Mouse (Mus musculus): ENCODE results near the gene Gsk3a. TPM values are rescaled to one million over a fixed set of nuclear protein-coding genes. Genes with fewer than 3 reads are reported as not detected.
A peak's percentile ranks its signal among the peaks of the same experiment; 100 is the strongest.

Gene Gsk3a
- polyA plus RNA-seq, 2 experiments = 8.4 to 48.6 TPM

DNA sequence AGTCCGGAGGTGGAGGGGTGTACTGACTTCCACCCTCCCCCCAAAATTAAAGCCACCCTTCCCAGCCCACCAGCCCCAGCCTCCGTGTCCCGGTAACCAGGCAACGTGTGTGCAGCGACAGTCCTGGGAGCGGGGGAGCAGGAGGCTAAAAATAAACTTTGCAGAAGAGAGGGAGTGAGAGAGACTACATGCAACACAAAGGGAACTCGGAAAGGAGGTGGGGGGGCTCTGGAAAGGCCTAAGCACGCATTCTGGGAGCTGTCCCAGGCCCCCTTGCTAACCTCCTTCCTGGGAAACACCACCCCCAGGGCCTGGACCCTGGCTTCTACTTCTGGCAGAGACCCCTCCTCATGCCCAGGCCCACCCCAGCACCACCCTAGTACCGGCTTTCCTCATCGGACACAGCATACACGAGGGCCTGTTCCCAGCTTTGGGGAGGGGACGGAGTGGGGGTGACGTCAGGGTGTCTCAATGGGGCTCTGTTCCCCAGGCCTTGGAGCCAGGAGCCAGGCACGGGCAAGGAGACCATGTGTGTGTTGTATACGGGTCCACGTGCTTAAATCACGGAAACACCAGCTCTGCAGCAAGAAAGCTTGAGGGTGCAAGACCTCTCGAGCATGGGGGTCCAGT, 10.5 kb upstream of the Gsk3a start:
- DNase-seq (ENCODE audit: low read depth in 3 of 3, low spot score in 3 of 3) = no peak
- H3K4me1 ChIP-seq (replicated peaks; ENCODE audit: control insufficient read depth in 2 of 2, insufficient read depth in 2 of 2, low read length in 1 of 2) = peaks cover 14 to 20% of the 10 kb centered on the region in 2 experiments

DNA sequence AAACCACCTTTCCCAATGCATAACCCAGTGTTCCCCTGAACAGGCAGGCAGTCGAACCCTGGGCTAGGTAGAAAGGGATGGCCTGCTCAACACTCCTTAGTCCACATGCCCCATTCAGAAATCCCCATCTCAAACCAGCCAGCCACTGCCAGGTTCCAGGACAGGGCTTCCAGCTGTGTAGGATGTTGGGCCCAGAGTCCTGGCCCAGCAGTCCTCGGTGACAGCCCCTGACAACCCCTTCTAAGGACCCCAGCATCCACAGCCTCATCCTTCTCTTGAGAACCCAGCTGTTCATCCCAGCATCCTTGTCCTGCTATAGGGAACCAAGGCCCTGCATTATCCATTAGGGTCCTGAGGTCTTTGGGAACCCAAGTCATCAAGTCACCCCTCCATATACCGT, 9.8 kb upstream of the Gsk3a start:
- TF ChIP-seq EP300 (IDR thresholded peaks at IDR 0.05; ENCODE audit: low read depth) = no peak
- TF ChIP-seq CTCF (IDR thresholded peaks at IDR 0.05; ENCODE audit: low read depth) = no peak
- DNase-seq (ENCODE audit: low read depth in 3 of 3, low spot score in 3 of 3) (no peak), ATAC-seq (ENCODE audit: insufficient read depth) (no peak)
- Histone ChIP-seq H3K27ac (no peak overlapping the region), H3K4me3 (ENCODE audit: insufficient read depth in 1 of 2, low read depth in 2 of 2, low read length in 2 of 2) (peak overlapping the region in 1 of 2 experiments; percentile 74; a peak in 2 of 4 replicates), H3K4me2 (ENCODE audit: low read depth) (peak overlapping the region; percentile 99), H3K36me3 (replicated peaks; ENCODE audit: control insufficient read depth, insufficient read depth, low read depth) (no peaks in the 10 kb centered on the region), H3K9me3 (ENCODE audit: control insufficient read depth, low read length) (no peaks in the 10 kb centered on the region), H3K4me1 (replicated peaks; ENCODE audit: control insufficient read depth in 2 of 2, insufficient read depth in 2 of 2, low read length in 1 of 2) (peaks cover 14 to 20% of the 10 kb centered on the region in 2 experiments), H3K9ac (replicated peaks) (peak overlapping the region; percentile 3; the same call in 1 of the 2 replicates), H3K27me3 (ENCODE audit: control insufficient read depth, insufficient read depth, low read length) (no peaks in the 10 kb centered on the region)
- 16% methylated on average over 3 of the region's 3 CpGs for WGBS (ENCODE audit: insufficient replicate concordance)

More for the DNA sequence above, 10.5 kb upstream of the Gsk3a start:
- peak overlapping the region; percentile 40 for H3K9ac ChIP-seq (replicated peaks)
- H3K27me3 ChIP-seq (ENCODE audit: control insufficient read depth, insufficient read depth, low read length) = no peaks in the 10 kb centered on the region
- WGBS (ENCODE audit: insufficient replicate concordance) = 7% methylated on average over 18 of the region's 18 CpGs
- no peaks in the 10 kb centered on the region for H3K36me3 ChIP-seq (replicated peaks; ENCODE audit: control insufficient read depth, insufficient read depth, low read depth)
- ATAC-seq (ENCODE audit: insufficient read depth) = no peak
- H3K27ac ChIP-seq = no peak overlapping the region
- peak overlapping the region; percentile 99 for H3K4me2 ChIP-seq (ENCODE audit: low read depth)
- TF ChIP-seq EP300 (IDR thresholded peaks at IDR 0.05; ENCODE audit: low read depth) (no peak), CTCF (IDR thresholded peaks at IDR 0.05; ENCODE audit: low read depth) (no peak)
- peak overlapping the region; percentile 65 to 74 for H3K4me3 ChIP-seq (ENCODE audit: insufficient read depth in 1 of 2, low read depth in 2 of 2, low read length in 2 of 2)
- no peaks in the 10 kb centered on the region for H3K9me3 ChIP-seq (ENCODE audit: control insufficient read depth, low read length)

DNA sequence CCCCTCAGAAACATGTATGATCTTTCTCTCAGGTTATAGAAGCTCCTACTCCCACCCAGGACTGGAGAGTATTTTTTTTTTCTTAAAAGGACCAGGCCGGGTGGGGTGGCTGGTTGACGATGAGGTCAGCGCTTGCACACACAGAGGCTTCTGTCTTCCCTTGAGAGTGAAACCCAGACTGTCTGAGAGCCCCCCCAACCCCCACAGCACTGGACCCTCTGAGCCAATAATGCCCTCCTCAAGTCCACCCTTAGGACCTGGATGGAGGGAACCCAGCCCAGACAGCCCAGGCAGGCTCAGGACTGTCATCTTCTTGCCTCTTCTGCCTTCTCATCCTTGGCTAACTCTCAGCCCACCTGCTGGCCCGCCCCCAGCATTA, 9.1 kb upstream of the Gsk3a start:
- Histone ChIP-seq H3K4me3 (ENCODE audit: insufficient read depth in 1 of 2, low read depth in 2 of 2, low read length in 2 of 2) (no peak overlapping the region), H3K27ac (no peak overlapping the region), H3K27me3 (ENCODE audit: control insufficient read depth, insufficient read depth, low read length) (no peaks in the 10 kb centered on the region), H3K4me1 (replicated peaks; ENCODE audit: control insufficient read depth in 2 of 2, insufficient read depth in 2 of 2, low read length in 1 of 2) (peaks cover 14 to 19% of the 10 kb centered on the region in 2 experiments), H3K9ac (replicated peaks) (no peak overlapping the region), H3K4me2 (ENCODE audit: low read depth) (peak overlapping the region; percentile 99), H3K9me3 (ENCODE audit: control insufficient read depth, low read length) (no peaks in the 10 kb centered on the region), H3K36me3 (replicated peaks; ENCODE audit: control insufficient read depth, insufficient read depth, low read depth) (no peaks in the 10 kb centered on the region)
- DNase-seq (ENCODE audit: low read depth in 3 of 3, low spot score in 3 of 3) (no peak), ATAC-seq (ENCODE audit: insufficient read depth) (no peak)
- TF ChIP-seq CTCF (IDR thresholded peaks at IDR 0.05; ENCODE audit: low read depth) (no peak), EP300 (IDR thresholded peaks at IDR 0.05; ENCODE audit: low read depth) (no peak)
- 50% methylated on average over 4 of the region's 4 CpGs for WGBS (ENCODE audit: insufficient replicate concordance)

DNA sequence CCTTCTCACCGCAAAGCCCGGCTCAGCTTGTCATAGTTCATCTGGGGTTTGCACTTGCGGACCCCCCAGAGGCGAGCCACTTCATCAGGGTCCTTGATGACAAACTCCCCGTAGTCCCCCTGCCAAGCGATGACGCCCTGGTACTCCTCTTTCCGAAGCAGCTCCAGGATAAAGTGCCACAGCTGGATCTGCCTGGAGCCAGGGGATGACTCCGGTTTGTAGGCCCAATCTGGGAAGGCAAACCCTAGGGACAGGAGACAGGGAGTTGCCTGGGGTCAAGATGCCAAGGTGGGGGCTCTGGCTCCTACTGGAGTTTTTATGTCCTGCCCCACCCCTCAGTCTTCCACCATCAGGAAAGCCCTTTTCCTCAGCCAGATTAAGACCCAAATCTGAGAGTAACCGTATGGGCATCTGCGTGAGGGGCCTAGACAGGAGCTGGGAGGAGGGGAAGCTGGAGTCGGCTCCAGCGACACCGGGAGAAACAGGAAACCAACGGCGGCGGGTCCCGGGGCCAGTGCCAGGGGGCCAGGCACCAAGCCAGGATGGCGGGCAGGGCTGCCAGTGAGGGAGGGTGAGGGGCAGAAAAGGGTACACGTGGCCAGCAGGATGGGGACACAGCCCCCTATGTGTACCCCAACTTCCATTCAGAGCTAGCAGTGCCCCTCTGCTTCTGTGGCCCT, 8.6 kb upstream of the Gsk3a start:
- no peaks in the 10 kb centered on the region for H3K9me3 ChIP-seq (ENCODE audit: control insufficient read depth, low read length)
- no peak overlapping the region for H3K4me3 ChIP-seq (ENCODE audit: insufficient read depth in 1 of 2, low read depth in 2 of 2, low read length in 2 of 2)
- H3K27ac ChIP-seq = no peak overlapping the region
- no peaks in the 10 kb centered on the region for H3K27me3 ChIP-seq (ENCODE audit: control insufficient read depth, insufficient read depth, low read length)
- DNase-seq (ENCODE audit: low read depth in 3 of 3, low spot score in 3 of 3) (no peak), ATAC-seq (ENCODE audit: insufficient read depth) (no peak)
- peaks cover 12 to 14% of the 10 kb centered on the region in 2 experiments for H3K4me1 ChIP-seq (replicated peaks; ENCODE audit: control insufficient read depth in 2 of 2, insufficient read depth in 2 of 2, low read length in 1 of 2)
- H3K36me3 ChIP-seq (replicated peaks; ENCODE audit: control insufficient read depth, insufficient read depth, low read depth) = no peaks in the 10 kb centered on the region
- H3K9ac ChIP-seq (replicated peaks) = no peak overlapping the region
- WGBS (ENCODE audit: insufficient replicate concordance) = 60% methylated on average over 20 of the region's 20 CpGs
- no peak overlapping the region for H3K4me2 ChIP-seq (ENCODE audit: low read depth)
- TF ChIP-seq CTCF (IDR thresholded peaks at IDR 0.05; ENCODE audit: low read depth) = no peak
- TF ChIP-seq EP300 (IDR thresholded peaks at IDR 0.05; ENCODE audit: low read depth) = no peak

DNA sequence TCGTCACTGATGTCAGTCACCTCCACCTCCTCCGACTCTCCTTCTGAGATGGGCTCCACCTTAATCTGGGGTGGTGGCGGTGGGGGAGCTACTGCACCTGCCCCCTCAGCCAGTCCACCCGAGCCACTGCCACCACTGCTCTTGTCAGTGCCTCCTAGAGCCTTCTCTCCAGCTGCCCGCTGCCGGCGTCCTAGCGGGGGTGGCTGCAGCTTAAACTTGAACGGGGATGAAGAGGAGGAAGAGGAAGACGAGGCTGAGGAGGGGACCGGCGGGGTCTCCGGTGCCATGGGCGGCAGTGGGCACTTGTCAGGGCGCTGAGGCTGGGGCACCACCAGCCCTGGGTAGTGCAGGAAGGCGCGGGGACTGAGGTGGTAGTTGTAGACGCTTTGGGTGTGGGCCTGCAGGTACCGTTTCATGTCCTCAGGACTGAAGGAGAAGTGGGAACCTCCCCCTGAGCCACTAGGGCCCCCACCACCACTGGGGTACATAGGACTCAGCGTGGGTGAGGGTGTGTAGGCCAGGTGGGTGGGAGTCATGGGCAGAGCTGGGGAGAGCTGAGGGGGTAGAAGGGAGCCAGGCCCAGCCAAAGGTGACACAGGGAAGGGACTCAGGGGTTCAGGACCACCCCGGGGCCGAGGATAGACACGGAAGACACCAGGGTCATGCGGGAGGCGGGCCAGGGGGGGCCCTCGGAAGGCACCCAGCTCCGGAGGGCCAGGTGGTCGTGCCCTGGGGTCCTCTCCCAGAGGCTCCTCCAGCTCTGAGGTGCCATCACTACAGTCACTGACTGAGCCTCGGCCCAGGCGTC, 7.1 kb upstream of the Gsk3a start:
- H3K9ac ChIP-seq (replicated peaks) = no peak overlapping the region
- ATAC-seq (ENCODE audit: insufficient read depth) = no peak
- no peak overlapping the region for H3K27ac ChIP-seq
- no peaks in the 10 kb centered on the region for H3K36me3 ChIP-seq (replicated peaks; ENCODE audit: control insufficient read depth, insufficient read depth, low read depth)
- no peak overlapping the region for H3K4me2 ChIP-seq (ENCODE audit: low read depth)
- TF ChIP-seq EP300 (IDR thresholded peaks at IDR 0.05; ENCODE audit: low read depth) (no peak), CTCF (IDR thresholded peaks at IDR 0.05; ENCODE audit: low read depth) (no peak)
- H3K27me3 ChIP-seq (ENCODE audit: control insufficient read depth, insufficient read depth, low read length) = no peaks in the 10 kb centered on the region
- H3K9me3 ChIP-seq (ENCODE audit: control insufficient read depth, low read length) = no peaks in the 10 kb centered on the region
- 86% methylated on average over 30 of the region's 30 CpGs for WGBS (ENCODE audit: insufficient replicate concordance)
- H3K4me3 ChIP-seq (ENCODE audit: insufficient read depth in 1 of 2, low read depth in 2 of 2, low read length in 2 of 2) = no peak overlapping the region
- peaks cover 9 to 10% of the 10 kb centered on the region in 2 experiments for H3K4me1 ChIP-seq (replicated peaks; ENCODE audit: control insufficient read depth in 2 of 2, insufficient read depth in 2 of 2, low read length in 1 of 2)
- DNase-seq (ENCODE audit: low read depth in 3 of 3, low spot score in 3 of 3) = no peak

Measured in liver, embryonic 14.5 days (tissue).